Mouse (Mus musculus): ENCODE measurements at regions not wholly inside any gene's neighbourhood (a gene's known extent, or its start where the extent isn't known, plus 50 kb on each side); places are given as distances from the start of the nearest gene placed in this dataset.

DNA sequence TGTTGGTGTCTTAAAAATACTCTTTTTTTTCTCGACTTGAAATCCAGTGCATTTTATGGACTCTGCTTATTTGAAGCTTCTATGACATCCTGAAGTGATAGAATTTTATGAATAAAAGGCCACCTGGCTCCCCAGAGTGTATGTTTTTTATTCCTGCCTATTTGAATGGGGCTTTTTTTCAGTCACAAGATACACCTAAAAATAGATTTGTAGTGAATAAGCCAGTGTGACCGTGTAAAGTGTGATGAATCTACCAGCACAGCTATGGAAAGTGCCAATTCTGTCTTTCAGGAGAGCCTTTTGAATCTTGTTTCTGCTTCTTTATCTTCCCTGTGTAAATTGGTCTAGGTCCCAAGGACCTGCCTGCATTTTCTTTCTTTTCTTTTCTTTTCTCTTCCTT, 119.8 kb upstream of the Pex5l start:
- no peak for DNase-seq (ENCODE audit: low spot score)

DNA sequence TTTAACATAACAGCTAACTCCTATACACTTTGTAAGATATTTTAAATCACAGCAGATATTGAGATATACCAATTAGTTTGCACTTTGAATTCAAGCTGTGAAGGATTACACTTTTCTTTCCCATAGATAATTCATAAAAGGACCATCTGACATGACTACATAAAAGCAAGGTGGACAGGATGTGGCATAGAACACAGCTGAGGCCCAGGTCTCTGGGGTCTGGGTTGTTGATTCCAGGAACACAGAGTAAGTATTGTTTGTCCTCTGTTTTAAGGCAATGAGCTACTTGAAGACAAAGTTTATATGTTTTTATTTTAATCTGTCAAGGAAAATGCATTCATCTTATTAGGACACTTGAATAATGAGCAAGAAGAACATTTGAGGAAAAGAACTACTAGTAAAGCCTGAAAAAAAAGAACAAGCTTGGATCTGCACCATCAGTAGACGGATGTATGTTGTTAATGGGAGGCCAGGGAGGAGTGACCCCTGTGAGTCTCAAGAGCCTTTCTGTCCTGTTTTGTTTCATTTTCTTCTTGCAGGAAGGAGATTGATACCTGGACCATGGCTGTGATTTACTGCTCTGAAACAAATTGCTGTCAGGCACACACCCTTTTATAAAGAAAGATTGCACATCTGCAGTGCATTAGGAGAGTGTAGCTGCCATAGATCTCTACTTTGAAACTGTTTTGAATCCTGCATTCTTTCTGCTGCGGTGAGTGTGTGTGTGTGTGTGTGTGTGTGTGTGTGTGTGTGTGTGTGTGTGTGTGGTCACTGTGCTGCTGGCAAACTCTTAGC, 76.4 kb upstream of the Pex5l start:
- DNase-seq (ENCODE audit: low spot score) = no peak

DNA sequence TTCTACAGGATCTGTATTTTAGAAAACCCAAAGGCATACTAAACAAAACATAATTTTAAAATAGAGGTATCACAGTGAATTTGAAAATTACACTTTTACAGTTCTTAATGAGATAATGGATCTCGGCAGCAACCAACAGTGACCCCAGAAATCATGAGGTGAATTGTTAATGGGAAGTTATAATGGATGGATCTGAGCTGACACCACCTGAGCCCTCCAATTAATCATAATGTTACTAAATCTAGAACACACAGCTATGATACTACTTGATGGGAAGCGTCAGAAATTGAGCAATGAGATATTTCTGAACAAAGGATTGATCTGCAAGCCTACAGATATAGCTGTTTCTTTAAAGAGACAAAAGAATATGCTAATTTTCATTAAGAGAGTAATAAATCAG, 75.2 kb upstream of the Pex5l start:
- DNase-seq (ENCODE audit: low spot score) = no peak

DNA sequence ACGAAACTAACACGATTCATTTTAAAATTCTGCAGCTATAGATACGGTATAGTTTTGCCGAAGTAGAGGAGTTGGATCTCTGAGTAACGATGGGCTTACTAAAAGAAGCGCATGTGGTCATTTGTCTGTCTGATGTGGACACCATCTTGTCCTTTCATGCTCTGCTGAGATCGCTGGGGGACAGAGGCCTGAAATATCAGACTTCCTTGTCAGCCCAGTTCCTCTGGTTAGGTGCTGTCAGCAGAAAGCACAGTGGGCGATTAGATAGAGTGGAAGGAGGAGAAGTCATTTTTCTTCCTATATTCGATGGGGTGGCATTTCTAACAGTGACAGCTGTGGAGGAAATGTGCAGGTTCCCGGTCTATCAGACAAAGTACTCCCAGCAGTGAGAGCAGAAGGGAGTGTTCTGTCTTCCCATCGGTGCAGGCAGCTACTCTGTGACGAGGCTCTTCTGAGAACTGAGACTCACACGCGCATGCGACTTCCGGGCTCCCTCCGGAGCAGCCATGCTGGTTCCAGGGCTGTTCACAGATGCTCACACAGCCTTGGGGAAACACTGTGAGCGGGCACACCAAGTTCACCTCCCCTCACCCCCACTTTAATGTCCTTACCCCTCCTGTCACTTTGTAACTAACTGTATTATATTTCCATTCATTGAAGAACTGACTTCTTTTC, 74.5 kb upstream of the Pex5l start:
- DNase-seq (ENCODE audit: low spot score) = peak; percentile 11

DNA sequence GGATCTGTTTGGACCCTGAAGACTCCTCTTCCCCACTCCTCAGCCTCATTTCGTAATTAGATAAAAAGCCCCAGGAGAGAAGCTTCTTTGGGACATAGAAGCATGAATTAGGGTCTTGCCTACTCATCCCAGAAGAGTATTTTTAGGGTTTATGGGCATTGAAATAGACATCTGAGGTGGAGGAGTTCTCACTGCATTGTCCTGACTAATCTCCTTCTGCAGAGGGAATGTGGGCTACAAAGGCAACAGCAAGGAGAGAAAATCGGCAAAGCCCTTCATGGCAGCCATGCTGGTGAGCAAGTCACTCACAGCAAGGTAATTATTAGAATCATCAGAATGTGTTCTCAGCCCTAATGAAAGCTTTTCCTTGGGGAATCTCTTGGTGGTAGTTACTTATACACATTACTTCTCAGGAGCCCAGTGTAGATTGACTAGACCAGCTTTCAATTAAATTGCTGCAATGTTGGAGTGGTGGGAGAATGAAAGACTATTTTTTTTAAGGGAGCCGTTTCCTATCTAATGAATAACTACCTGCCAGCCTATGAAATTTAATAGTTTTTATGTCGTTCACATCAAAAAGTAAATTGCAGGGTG, 68.3 kb upstream of the Pex5l start:
- no peak for DNase-seq (ENCODE audit: low spot score)

Measured in layer of hippocampus, adult 11-12 months (tissue).